12 mouse cellular contexts compared by ENCODE assay signal in the genomic region with DNA sequence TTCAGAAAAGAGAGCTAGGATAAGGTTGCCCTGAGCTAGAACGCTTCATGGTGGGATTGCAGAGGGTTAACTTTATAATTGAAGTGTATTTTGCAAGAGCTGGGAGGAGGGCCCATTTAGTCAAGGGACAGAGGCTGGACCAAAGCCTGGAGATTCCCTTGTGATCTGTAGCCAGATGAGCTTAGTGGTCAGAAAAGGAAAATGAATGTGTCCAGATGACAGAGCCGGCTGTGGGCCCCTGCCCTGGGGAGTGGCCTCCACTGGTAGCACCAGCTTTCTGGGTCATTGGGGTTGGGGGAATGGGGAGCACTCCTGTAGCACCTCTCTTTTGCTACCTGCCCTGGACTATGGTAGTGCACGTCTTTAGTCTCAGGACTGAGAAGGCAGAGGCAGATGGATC. TPM values are rescaled to one million over a fixed set of nuclear protein-coding genes. Genes with fewer than 3 reads are reported as not detected.
DNase-seq lines count a peak whose midpoint lies in the region; ATAC-seq and TF ChIP-seq lines count a peak whose summit lies in the region.
"Had no signal": no experiment of that assay in that cellular context is flagged by ENCODE, and none has a peak within 500 bp of the region (broad histone marks: within the 10 kb centered on the region; RNA-seq: fewer than 3 reads in every experiment).

No protein-coding gene starts in this region.

- no peaks in the 10 kb centered on the region for H3K27me3 ChIP-seq in heart, adult 2 months (ENCODE audit: control insufficient read depth, insufficient read depth, low read length)
- 0 out of 2 replicates have a peak, but pooled peaks cover 3% of the 10 kb centered on the region for H3K27me3 ChIP-seq in heart, embryonic 10.5 days (ENCODE audit: insufficient read depth, poor library complexity, severe bottlenecking)
- H3K27me3 ChIP-seq in C2C12 (ENCODE audit: control insufficient read depth, insufficient read depth, insufficient read length): no peaks in the 10 kb centered on the region
- no peaks in the 10 kb centered on the region for H3K27me3 ChIP-seq in lung, embryonic 16.5 days (ENCODE audit: control insufficient read depth, insufficient read depth, low read depth, low read length)
- H3K27me3 ChIP-seq: embryonic facial prominence, embryonic 13.5 days; neural tube, embryonic 12.5 days had no signal

- H3K4me3 ChIP-seq in heart, adult 2 months: no peak overlapping the region
- H3K4me3 ChIP-seq in heart, embryonic 10.5 days: no peak overlapping the region
- H3K4me3 ChIP-seq in C2C12 (ENCODE audit: insufficient read depth, poor library complexity, severe bottlenecking): no peak overlapping the region
- no peak overlapping the region for H3K4me3 ChIP-seq in lung, embryonic 16.5 days (ENCODE audit: low read length)
- H3K4me3 ChIP-seq: embryonic facial prominence, embryonic 13.5 days; neural tube, embryonic 12.5 days had no signal

- TF ChIP-seq POLR2A in heart, adult 2 months (IDR thresholded peaks at IDR 0.05; ENCODE audit: insufficient read depth, low read depth, low read length): no peak

- TF ChIP-seq CTCF in heart, adult 2 months (IDR thresholded peaks at IDR 0.05): no peak
- no peak for TF ChIP-seq CTCF in C2C12 (IDR thresholded peaks at IDR 0.05; ENCODE audit: control insufficient read depth, insufficient read depth, insufficient read length)

- H3K27ac ChIP-seq in heart, adult 2 months: peak overlapping the region; percentile 23; the same call in 1 of the 2 replicates
- H3K27ac ChIP-seq in heart, embryonic 10.5 days: no peak overlapping the region
- H3K27ac ChIP-seq in lung, embryonic 16.5 days (ENCODE audit: low read length): no peak overlapping the region
- H3K27ac ChIP-seq: embryonic facial prominence, embryonic 13.5 days; neural tube, embryonic 12.5 days had no signal

- H3K79me2 ChIP-seq in heart, adult 2 months (replicated peaks; ENCODE audit: control insufficient read depth, insufficient read depth, low read length): no peaks in the 10 kb centered on the region
- no peaks in the 10 kb centered on the region for H3K79me2 ChIP-seq in C2C12 (ENCODE audit: control insufficient read depth, insufficient read depth)

- ATAC-seq in lung, embryonic 16.5 days (ENCODE audit: low read depth): peak; percentile 93

- H3K36me3 ChIP-seq in heart, adult 2 months (ENCODE audit: control insufficient read depth, insufficient read depth, low read length): no peaks in the 10 kb centered on the region
- H3K36me3 ChIP-seq in heart, embryonic 10.5 days: no peaks in the 10 kb centered on the region
- no peaks in the 10 kb centered on the region for H3K36me3 ChIP-seq in C2C12 (ENCODE audit: control insufficient read depth, insufficient read depth)
- no peaks in the 10 kb centered on the region for H3K36me3 ChIP-seq in lung, embryonic 16.5 days (ENCODE audit: control insufficient read depth, insufficient read depth, low read length)
- H3K36me3 ChIP-seq: embryonic facial prominence, embryonic 13.5 days; neural tube, embryonic 12.5 days had no signal

- H3K4me1 ChIP-seq in heart, adult 2 months (ENCODE audit: control insufficient read depth, insufficient read depth, low read length): peaks cover 2% of the 10 kb centered on the region; the same call in 1 of the 2 replicates
- no peaks in the 10 kb centered on the region for H3K4me1 ChIP-seq in heart, embryonic 10.5 days
- H3K4me1 ChIP-seq in lung, embryonic 16.5 days (replicated peaks; ENCODE audit: control insufficient read depth, insufficient read depth, low read length): 0 out of 2 replicates have a peak, but pooled peaks cover 4% of the 10 kb centered on the region
- H3K4me1 ChIP-seq: embryonic facial prominence, embryonic 13.5 days; neural tube, embryonic 12.5 days had no signal

- no peaks in the 10 kb centered on the region for H3K79me3 ChIP-seq in C2C12 (ENCODE audit: low read depth)

- H3ac ChIP-seq in C2C12 (ENCODE audit: control insufficient read depth, insufficient read length, low read depth): no peak overlapping the region

- WGBS in heart, adult 2 months: 61% methylated on average over 3 of the region's 3 CpGs
- WGBS in heart, embryonic 10.5 days: 66% methylated on average over 3 of the region's 3 CpGs
- 49% methylated on average over 3 of the region's 3 CpGs for WGBS in lung, embryonic 16.5 days

- H3K9ac ChIP-seq in heart, adult 2 months (ENCODE audit: low read depth, low read length): no peak overlapping the region
- H3K9ac ChIP-seq in lung, embryonic 16.5 days (ENCODE audit: low read length): no peak overlapping the region
- H3K9ac ChIP-seq: embryonic facial prominence, embryonic 13.5 days; neural tube, embryonic 12.5 days had no signal

- H3K9me3 ChIP-seq in heart, embryonic 10.5 days: no peaks in the 10 kb centered on the region
- no peaks in the 10 kb centered on the region for H3K9me3 ChIP-seq in lung, embryonic 16.5 days (ENCODE audit: control insufficient read depth, low read length)
- H3K9me3 ChIP-seq: embryonic facial prominence, embryonic 13.5 days; neural tube, embryonic 12.5 days had no signal

- no peak overlapping the region for H3K4me2 ChIP-seq in lung, embryonic 16.5 days (ENCODE audit: low read depth, low read length)
- H3K4me2 ChIP-seq: embryonic facial prominence, embryonic 13.5 days; neural tube, embryonic 12.5 days had no signal

- TF ChIP-seq EP300 in heart, adult 2 months (IDR thresholded peaks at IDR 0.05; ENCODE audit: insufficient read depth, low read depth, low read length): no peak

- intact Hi-C loops in heart, adult 2 months (cut with DNase I): no loop called here

- peak; percentile 64 to 75 for DNase-seq in heart, adult 2 months
- no peak for DNase-seq in heart, embryonic 10.5 days (ENCODE audit: low spot score)
- peak; percentile 71 to 72 for DNase-seq in gastrocnemius, adult 8-10 months (ENCODE audit: low spot score in 2 of 2)
- DNase-seq in layer of hippocampus, adult 18-20 months (ENCODE audit: low spot score in 2 of 2): no peak
- no peak for DNase-seq in layer of hippocampus, postnatal 14 days (ENCODE audit: low spot score in 2 of 2)
- no peak for DNase-seq in cerebellum, postnatal 14 days

TF ChIP-seq in C2C12, 6 proteins besides CTCF, POLR2A, EP300 and RAD21:
- TF ChIP-seq CEBPB (IDR thresholded peaks at IDR 0.05; ENCODE audit: low read depth) (peak; percentile 20), MYOG (IDR thresholded peaks at IDR 0.05; ENCODE audit: control insufficient read depth, extremely low read depth, insufficient read length) (no peak)

RNA-seq across cellular contexts. Expression of gene Il27, which starts 12.3 kb away (rescaled TPM):
- not detected for total RNA-seq in heart, adult 2 months (2021)
- polyA plus RNA-seq in heart, adult 2 months (2012; rRNA removed): not detected in 2 replicates
- not detected in 2 replicates for polyA plus RNA-seq in heart, embryonic 10.5 days (2016; fragmentation: Nextera tagmentation; extraction: Ambion mirVana)
- not detected for polyA plus RNA-seq in C2C12 (2012; fragmentation: generic; extraction: Trizol)
- total RNA-seq in gastrocnemius, adult 8-10 months (2022): not detected
- not detected in 2 replicates for polyA plus RNA-seq in lung, embryonic 16.5 days (2015; fragmentation: Nextera tagmentation; extraction: Ambion mirVana)
- total RNA-seq in layer of hippocampus, adult 18-20 months (2021): not detected
- not detected for total RNA-seq in layer of hippocampus, postnatal 14 days (2021)
- total RNA-seq: layer of hippocampus, postnatal 10 days had no signal
- polyA plus RNA-seq: embryonic facial prominence, embryonic 13.5 days; heart, postnatal 0 days; neural tube, embryonic 12.5 days had no signal

RNA-seq across cellular contexts. Expression of gene Cln3, which starts 21.4 kb away (rescaled TPM):
- 10 to 100 TPM; 12.8 to 12.9 TPM for total RNA-seq in heart, adult 2 months (2021)
- 30.0 and 33.2 TPM in 2 replicates for polyA plus RNA-seq in heart, adult 2 months (2012; rRNA removed)
- polyA plus RNA-seq in heart, embryonic 10.5 days (2016; fragmentation: Nextera tagmentation; extraction: Ambion mirVana): 19.8 and 23.3 TPM in 2 replicates
- polyA plus RNA-seq in C2C12 (2012; fragmentation: generic; extraction: Trizol): 4.5 TPM
- 10 to 100 TPM in 3 of 4 experiments, 1 to 10 TPM in 1; 9.0 to 14.7 (median 12.6) TPM for total RNA-seq in gastrocnemius, adult 8-10 months (2022)
- 31.2 and 31.7 TPM in 2 replicates for polyA plus RNA-seq in lung, embryonic 16.5 days (2015; fragmentation: Nextera tagmentation; extraction: Ambion mirVana)
- 10 to 100 TPM; 27.5 to 32.1 TPM for total RNA-seq in layer of hippocampus, adult 18-20 months (2021)
- 10 to 100 TPM; 24.3 to 28.3 TPM for total RNA-seq in layer of hippocampus, postnatal 14 days (2021)

RNA-seq across cellular contexts. Expression of gene Apobr, which starts 22.3 kb away (rescaled TPM):
- under 1 TPM; 0.32 to 0.39 TPM for total RNA-seq in heart, adult 2 months (2021)
- 0.47 and 1.1 TPM in 2 replicates for polyA plus RNA-seq in heart, adult 2 months (2012; rRNA removed)
- polyA plus RNA-seq in heart, embryonic 10.5 days (2016; fragmentation: Nextera tagmentation; extraction: Ambion mirVana): 0.18 and 0.23 TPM in 2 replicates
- polyA plus RNA-seq in C2C12 (2012; fragmentation: generic; extraction: Trizol): 2.0 TPM
- under 1 TPM; 0.15 to 0.94 (median 0.29) TPM for total RNA-seq in gastrocnemius, adult 8-10 months (2022)
- polyA plus RNA-seq in lung, embryonic 16.5 days (2015; fragmentation: Nextera tagmentation; extraction: Ambion mirVana): 1.6 and 2.3 TPM in 2 replicates
- total RNA-seq in layer of hippocampus, adult 18-20 months (2021): under 1 TPM; 0.62 to 0.94 TPM
- total RNA-seq in layer of hippocampus, postnatal 14 days (2021): 1 to 10 TPM in 1 of 2 experiments, under 1 TPM in 1; 0.39 to 1.1 TPM

RNA-seq across cellular contexts. Expression of gene Nupr1, which starts 23.6 kb away (rescaled TPM):
- total RNA-seq in heart, adult 2 months (2021): 1 to 10 TPM; 4.8 to 6.5 TPM
- polyA plus RNA-seq in heart, adult 2 months (2012; rRNA removed): 10.5 and 13.9 TPM in 2 replicates
- 0.75 and 1.2 TPM in 2 replicates for polyA plus RNA-seq in heart, embryonic 10.5 days (2016; fragmentation: Nextera tagmentation; extraction: Ambion mirVana)
- 49.9 TPM for polyA plus RNA-seq in C2C12 (2012; fragmentation: generic; extraction: Trizol)
- total RNA-seq in gastrocnemius, adult 8-10 months (2022): 1 to 10 TPM; 3.5 to 6.7 (median 4.7) TPM
- 34.2 and 53.9 TPM in 2 replicates for polyA plus RNA-seq in lung, embryonic 16.5 days (2015; fragmentation: Nextera tagmentation; extraction: Ambion mirVana)
- total RNA-seq in layer of hippocampus, adult 18-20 months (2021): 1 to 10 TPM; 6.8 to 8.8 TPM
- total RNA-seq in layer of hippocampus, postnatal 14 days (2021): 1 to 10 TPM; 4.2 to 4.4 TPM

RNA-seq across cellular contexts. Expression of gene Eif3c, which starts 40.9 kb away (rescaled TPM):
- total RNA-seq in heart, adult 2 months (2021): 100 to 1,000 TPM; 133 to 159 TPM
- 59.3 and 72.6 TPM in 2 replicates for polyA plus RNA-seq in heart, adult 2 months (2012; rRNA removed)
- polyA plus RNA-seq in heart, embryonic 10.5 days (2016; fragmentation: Nextera tagmentation; extraction: Ambion mirVana): 155 and 179 TPM in 2 replicates
- polyA plus RNA-seq in C2C12 (2012; fragmentation: generic; extraction: Trizol): 228 TPM
- total RNA-seq in gastrocnemius, adult 8-10 months (2022): 100 to 1,000 TPM; 151 to 172 (median 160) TPM
- 181 and 187 TPM in 2 replicates for polyA plus RNA-seq in lung, embryonic 16.5 days (2015; fragmentation: Nextera tagmentation; extraction: Ambion mirVana)
- total RNA-seq in layer of hippocampus, adult 18-20 months (2021): 100 to 1,000 TPM; 180 to 184 TPM
- total RNA-seq in layer of hippocampus, postnatal 14 days (2021): 100 to 1,000 TPM; 182 to 189 TPM

Comparison
In these comparisons a context has a peak if more than half of its experiments do, and no peak if none do; other contexts are left out.
1. DNase-seq: peak in heart, adult 2 months (2 of 2) and gastrocnemius, adult 8-10 months (2 of 2); none in heart, embryonic 10.5 days (single experiment), layer of hippocampus, adult 18-20 months (0 of 2), layer of hippocampus, postnatal 14 days (0 of 2) and cerebellum, postnatal 14 days (0 of 2).